Mouse (Mus musculus): Measurements from ENCODE around the gene Sms. TPM values are rescaled to one million over a fixed set of nuclear protein-coding genes. Genes with fewer than 3 reads are reported as not detected.

Gene Sms
- polyA plus RNA-seq, 1 experiment from 2014 or later, result 75.2 TPM

DNA sequence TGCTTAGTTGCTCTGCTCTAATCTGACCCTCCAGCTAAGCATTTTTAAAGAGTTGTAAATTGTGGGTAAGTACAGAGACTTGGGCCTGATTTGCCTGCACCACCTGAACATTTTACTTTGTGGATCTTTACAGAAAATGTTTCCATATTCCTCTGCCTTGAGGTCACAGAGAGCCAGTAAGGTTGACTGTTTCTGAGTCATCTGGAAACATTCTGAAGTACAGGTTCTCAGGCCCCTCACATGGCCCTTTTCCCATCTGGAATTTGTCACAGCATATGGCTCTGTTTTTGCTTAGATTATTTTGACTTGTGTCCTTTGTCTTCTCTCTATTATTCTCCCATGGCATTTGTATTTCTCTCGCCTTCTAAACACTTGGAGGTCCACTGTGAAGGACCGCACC lies 10.2 kb downstream of the Sms start:
- Histone ChIP-seq H3K36me3 (no peaks in the 10 kb centered on the region), H3K27ac (no peak overlapping the region), H3K4me3 (no peak overlapping the region), H3K9me3 (replicated peaks) (no peaks in the 10 kb centered on the region), H3K27me3 (ENCODE audit: low read depth, poor library complexity, severe bottlenecking) (peaks cover 7% of the 10 kb centered on the region; the same call in 1 of the 2 replicates), H3K4me1 (0 out of 2 replicates have a peak, but pooled peaks cover 2% of the 10 kb centered on the region)
- WGBS, result 85% methylated on average over 2 of the region's 2 CpGs
- no peak for DNase-seq (ENCODE audit: low spot score)

DNA sequence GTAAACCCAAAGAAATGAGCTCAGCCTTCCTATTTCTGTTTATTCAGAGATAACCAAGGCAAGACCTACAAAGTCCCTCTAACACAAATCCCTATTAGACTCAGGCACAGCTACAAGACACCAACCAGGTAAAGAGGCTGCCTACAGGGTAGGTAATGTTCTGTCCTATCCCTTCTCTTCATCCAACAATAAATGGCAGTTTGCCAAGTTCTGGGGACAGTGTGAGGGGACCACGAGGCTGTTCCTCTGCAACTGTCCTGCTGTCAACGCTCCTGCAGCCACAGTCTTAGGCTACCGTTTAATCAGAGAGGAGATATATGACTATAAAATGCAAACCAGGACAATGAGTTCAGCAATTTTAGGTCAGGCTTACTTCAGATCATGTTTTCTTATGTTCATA lies 14.8 kb downstream of the Sms start:
- peaks cover 10% of the 10 kb centered on the region for H3K27me3 ChIP-seq (ENCODE audit: low read depth, poor library complexity, severe bottlenecking)
- no peaks in the 10 kb centered on the region for H3K36me3 ChIP-seq
- no peak for DNase-seq (ENCODE audit: low spot score)
- H3K27ac ChIP-seq, result no peak overlapping the region
- 0 out of 2 replicates have a peak, but pooled peaks cover 2% of the 10 kb centered on the region for H3K4me1 ChIP-seq
- WGBS, result 78% methylated on average over 3 of the region's 3 CpGs
- H3K4me3 ChIP-seq, result no peak overlapping the region
- H3K9me3 ChIP-seq (replicated peaks), result no peaks in the 10 kb centered on the region

DNA sequence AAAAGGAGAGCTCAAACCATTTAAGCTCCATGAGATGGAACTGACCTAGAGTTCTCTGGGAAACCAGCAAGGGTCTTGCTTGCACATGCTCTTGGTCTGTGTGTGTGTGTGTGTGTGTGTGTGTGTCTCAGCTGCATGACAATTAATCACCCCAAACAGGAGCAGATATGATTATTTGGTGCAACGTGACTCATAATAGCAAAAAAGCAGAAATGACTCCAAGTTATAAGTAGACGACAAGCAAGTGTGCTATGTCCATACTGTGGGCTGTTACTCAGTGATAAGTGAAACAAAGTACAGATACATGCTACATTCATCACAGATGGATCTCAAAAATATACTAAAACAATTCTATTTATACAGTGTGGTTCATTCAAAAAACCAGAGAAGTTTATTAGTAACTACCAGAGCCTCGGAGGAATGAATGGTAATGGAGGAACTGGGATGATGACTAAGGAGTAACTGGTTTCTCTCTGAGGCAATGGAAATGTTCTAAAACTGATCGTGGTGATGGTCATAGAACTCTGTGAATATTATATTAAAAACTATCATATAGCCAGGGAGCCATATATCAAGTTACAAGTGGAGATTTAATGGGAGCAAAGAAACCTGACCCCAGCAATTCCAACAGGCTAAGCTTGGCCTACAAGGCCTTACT lies 15.8 kb downstream of the Sms start:
- H3K27ac ChIP-seq, result no peak overlapping the region
- peaks cover 14% of the 10 kb centered on the region; the same call in 1 of the 2 replicates for H3K27me3 ChIP-seq (ENCODE audit: low read depth, poor library complexity, severe bottlenecking)
- DNase-seq (ENCODE audit: low spot score), result no peak
- 0 out of 2 replicates have a peak, but pooled peaks cover 2% of the 10 kb centered on the region for H3K4me1 ChIP-seq
- H3K9me3 ChIP-seq (replicated peaks), result no peaks in the 10 kb centered on the region
- H3K4me3 ChIP-seq, result no peak overlapping the region
- WGBS, result 91% methylated on average over 4 of the region's 4 CpGs
- no peaks in the 10 kb centered on the region for H3K36me3 ChIP-seq

DNA sequence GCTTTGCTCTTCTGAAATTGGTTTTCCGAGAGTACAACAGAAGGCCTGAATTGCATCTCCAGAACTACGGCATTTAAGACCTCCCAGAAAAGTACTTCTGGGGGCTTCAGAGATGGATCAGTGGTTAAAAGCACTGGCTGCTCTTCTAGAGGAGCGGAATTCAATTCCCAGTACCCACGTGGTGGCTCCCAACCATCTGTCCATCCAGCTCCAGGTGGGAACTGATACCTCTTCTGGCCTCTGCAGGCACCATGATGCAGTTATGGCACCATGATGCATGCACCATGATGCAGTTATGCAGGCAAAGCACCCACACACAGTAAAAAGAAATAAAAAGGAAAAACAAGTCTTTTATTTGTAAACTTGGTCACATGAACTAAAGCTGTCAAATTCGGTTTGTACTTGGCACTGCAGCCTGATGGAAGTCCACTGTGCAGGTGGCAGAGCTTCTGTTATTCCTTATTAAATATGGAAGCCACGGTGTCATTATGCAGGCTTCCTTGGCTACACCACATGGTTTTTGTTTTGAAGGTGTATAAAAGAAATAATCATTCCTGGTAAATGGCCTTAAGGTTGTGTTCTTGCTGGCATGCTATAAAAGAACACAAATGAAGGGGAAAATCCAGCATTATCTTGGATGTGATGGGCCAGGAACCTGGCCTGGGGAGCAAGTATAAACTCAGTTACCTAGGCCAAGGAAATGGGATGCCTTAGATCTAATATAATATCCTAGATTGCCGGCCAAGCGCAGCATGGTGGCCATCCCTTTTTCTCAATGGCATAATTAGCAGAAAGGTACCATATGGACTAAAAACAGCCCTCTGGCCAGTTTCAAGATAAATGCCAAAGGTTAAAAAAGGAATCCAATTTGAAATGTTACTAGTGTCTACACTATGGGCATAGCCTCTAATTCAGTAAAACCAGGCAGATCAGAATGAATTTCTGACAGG lies 20.1 kb downstream of the Sms start:
- Histone ChIP-seq H3K4me1 (no peaks in the 10 kb centered on the region), H3K27ac (no peak overlapping the region), H3K36me3 (peaks cover 6% of the 10 kb centered on the region), H3K9me3 (replicated peaks) (no peaks in the 10 kb centered on the region), H3K27me3 (ENCODE audit: low read depth, poor library complexity, severe bottlenecking) (peaks cover 12% of the 10 kb centered on the region; the same call in 1 of the 2 replicates), H3K4me3 (no peak overlapping the region)
- no peak for DNase-seq (ENCODE audit: low spot score)
- WGBS, result 90% methylated on average over 8 of the region's 8 CpGs

DNA sequence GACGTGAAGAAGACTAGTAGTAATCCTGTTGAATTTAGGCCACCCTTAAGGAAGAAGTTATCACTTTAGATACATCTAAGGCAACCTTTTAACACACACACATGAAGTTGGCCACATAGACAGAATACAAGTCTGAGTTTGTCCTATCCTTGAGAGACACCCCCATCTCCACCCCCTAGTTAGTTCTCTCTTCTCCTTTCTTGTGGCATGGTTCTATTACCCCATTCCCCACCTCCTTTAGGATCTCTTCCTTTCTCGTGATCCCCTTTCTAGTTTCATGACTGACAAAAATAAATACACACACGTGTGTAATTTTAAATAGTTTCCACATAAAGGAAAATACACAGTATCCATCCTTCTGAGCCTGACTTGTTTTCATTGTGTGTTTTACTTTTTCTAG lies 23.3 kb downstream of the Sms start:
- Histone ChIP-seq H3K4me1 (no peaks in the 10 kb centered on the region), H3K9me3 (replicated peaks) (no peaks in the 10 kb centered on the region), H3K36me3 (peaks cover 21% of the 10 kb centered on the region), H3K27ac (no peak overlapping the region), H3K27me3 (ENCODE audit: low read depth, poor library complexity, severe bottlenecking) (peaks cover 12% of the 10 kb centered on the region; the same call in 1 of the 2 replicates), H3K4me3 (no peak overlapping the region)
- no peak for DNase-seq (ENCODE audit: low spot score)
- 96% methylated on average over 3 of the region's 3 CpGs for WGBS

DNA sequence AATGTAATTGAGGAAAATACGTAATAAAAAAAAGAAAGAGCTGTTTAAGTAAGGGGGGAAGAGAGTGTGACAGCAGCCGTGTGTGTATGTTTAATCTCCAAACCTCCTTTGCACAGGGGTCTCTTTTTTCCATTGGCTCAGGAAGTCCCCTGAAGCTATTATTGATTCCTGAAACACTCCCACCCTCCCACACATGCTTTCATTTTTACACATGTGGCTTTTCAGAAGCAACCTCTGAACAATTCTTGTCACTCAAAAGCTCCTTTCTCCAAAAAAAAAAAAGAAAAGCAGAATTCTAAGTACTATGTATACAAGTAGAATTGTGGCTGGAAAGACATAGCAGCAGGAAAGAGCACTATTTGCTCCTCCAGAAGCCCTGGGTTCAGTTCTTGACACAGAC lies 24.0 kb downstream of the Sms start:
- Histone ChIP-seq H3K9me3 (replicated peaks) (no peaks in the 10 kb centered on the region), H3K4me3 (no peak overlapping the region), H3K27ac (no peak overlapping the region), H3K36me3 (peaks cover 21% of the 10 kb centered on the region), H3K27me3 (ENCODE audit: low read depth, poor library complexity, severe bottlenecking) (peaks cover 12% of the 10 kb centered on the region; the same call in 1 of the 2 replicates), H3K4me1 (no peaks in the 10 kb centered on the region)
- DNase-seq (ENCODE audit: low spot score), result no peak
- 84% methylated on average over 2 of the region's 2 CpGs for WGBS

DNA sequence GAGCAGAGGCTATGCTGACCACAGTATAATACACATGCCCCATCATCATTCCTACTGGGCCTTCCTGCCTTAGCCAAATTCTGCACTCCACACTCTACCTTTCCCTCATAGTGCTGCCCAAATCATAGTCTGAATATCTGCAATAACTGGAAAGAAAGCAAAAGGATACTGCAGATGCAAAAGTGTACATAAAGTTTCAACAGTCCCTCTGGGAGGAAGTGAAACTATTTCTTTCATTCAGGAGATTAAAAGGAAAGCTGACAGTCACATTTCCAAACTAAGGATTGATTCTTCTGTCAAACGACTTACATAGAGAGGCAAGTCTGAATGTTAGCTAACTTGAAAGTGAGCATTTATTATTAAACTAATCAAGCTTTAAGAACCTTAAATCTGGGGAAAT lies 26.1 kb downstream of the Sms start:
- Histone ChIP-seq H3K4me3 (no peak overlapping the region), H3K27me3 (ENCODE audit: low read depth, poor library complexity, severe bottlenecking) (peaks cover 8% of the 10 kb centered on the region; the same call in 1 of the 2 replicates), H3K9me3 (replicated peaks) (no peaks in the 10 kb centered on the region), H3K36me3 (peaks cover 29% of the 10 kb centered on the region), H3K27ac (no peak overlapping the region), H3K4me1 (no peaks in the 10 kb centered on the region)
- 75% methylated on average over 1 of the region's 1 CpGs for WGBS
- DNase-seq (ENCODE audit: low spot score), result no peak

DNA sequence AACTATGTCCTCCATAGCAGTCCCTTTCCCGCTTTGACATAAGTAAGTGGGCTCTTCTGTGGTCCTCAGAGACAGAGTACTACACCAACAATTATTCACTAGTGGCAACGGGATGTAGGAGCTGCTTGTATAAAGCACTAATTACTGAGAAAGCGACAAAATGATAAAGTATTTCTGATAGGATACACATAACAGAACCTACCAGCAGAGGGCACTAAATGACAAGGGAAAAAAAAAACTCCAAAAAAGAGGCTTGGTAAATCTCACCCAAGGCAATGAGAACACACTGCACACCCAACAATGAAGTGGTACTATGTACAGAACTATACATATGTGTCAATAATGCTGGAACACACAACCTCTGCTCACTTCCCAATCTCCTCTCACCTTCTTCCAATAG lies 29.4 kb downstream of the Sms start:
- Histone ChIP-seq H3K9me3 (replicated peaks) (no peaks in the 10 kb centered on the region), H3K27ac (no peak overlapping the region), H3K4me3 (no peak overlapping the region), H3K36me3 (peaks cover 45% of the 10 kb centered on the region), H3K27me3 (ENCODE audit: low read depth, poor library complexity, severe bottlenecking) (peaks cover 8% of the 10 kb centered on the region; the same call in 1 of the 2 replicates), H3K4me1 (no peaks in the 10 kb centered on the region)
- DNase-seq (ENCODE audit: low spot score), result no peak
- 83% methylated on average over 3 of the region's 3 CpGs for WGBS

DNA sequence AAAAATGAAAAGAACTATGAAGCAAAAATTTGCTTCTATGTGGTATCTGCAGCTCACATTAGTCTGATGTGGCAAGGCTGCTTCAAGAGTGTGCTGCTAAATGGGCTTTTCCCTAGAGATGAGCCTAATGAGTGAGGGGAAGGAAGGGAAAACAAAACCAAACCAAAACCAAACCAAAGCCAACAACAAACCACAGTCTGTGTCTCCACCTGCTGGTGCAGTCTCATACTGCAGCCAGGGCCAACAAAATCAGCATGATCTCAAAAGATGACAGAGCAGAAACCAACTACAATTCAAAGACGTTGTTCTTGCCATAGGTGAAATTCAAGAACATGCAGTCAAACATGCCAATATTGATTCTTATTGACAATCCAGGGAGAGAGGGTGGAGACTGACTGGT lies 37.7 kb downstream of the Sms start:
- Histone ChIP-seq H3K4me1 (no peaks in the 10 kb centered on the region), H3K4me3 (no peak overlapping the region), H3K27ac (no peak overlapping the region), H3K36me3 (peaks cover 32% of the 10 kb centered on the region), H3K9me3 (replicated peaks) (no peaks in the 10 kb centered on the region), H3K27me3 (ENCODE audit: low read depth, poor library complexity, severe bottlenecking) (peaks cover 12% of the 10 kb centered on the region; the same call in 1 of the 2 replicates)
- peak; percentile 49 for DNase-seq (ENCODE audit: low spot score)
- 69% methylated on average over 1 of the region's 1 CpGs for WGBS

DNA sequence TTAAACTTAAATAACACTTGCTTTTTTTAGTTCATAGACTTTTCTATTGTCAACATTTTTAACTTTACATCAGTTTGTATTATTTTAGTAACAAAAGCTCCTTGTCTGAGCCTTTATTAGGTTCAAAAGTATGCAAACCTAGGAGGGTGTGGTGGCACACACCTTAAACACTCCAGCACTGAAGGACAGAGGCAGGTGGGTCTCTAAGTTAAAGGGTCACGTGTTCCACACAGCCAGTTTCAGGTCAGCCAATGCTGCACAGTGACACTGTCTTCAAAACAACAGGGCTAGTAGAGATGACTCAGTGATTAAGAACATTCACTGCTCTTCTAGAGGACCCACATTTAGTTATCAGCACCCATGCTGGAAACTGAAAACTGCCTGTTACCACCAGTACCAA lies 43.1 kb downstream of the Sms start:
- no peak for DNase-seq (ENCODE audit: low spot score)
- H3K9me3 ChIP-seq (replicated peaks), result no peaks in the 10 kb centered on the region
- no peak overlapping the region for H3K4me3 ChIP-seq
- peaks cover 23% of the 10 kb centered on the region for H3K36me3 ChIP-seq
- H3K27me3 ChIP-seq (ENCODE audit: low read depth, poor library complexity, severe bottlenecking), result peaks cover 34% of the 10 kb centered on the region; the same call in 1 of the 2 replicates
- no peaks in the 10 kb centered on the region for H3K4me1 ChIP-seq
- 100% methylated on average over 1 of the region's 1 CpGs for WGBS
- no peak overlapping the region for H3K27ac ChIP-seq

DNA sequence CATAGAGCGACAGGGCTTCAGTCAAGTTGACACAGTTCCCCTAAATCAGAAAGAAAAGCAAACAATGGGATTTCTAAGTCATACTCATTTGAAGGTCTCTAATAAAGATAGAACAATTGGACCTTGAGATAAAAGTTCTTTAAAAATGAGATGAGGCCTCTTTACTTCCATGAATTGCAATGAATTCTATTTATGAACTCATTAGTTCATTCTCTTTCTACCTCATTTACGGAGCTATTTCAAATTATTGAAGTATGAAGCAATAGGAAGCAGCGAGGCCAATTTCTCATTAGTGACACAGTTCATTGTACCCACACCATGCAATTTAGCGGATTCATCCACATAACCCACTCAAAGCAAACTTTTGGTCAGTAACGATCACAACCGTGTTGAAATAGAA lies 44.7 kb downstream of the Sms start:
- 95% methylated on average over 6 of the region's 6 CpGs for WGBS

DNA sequence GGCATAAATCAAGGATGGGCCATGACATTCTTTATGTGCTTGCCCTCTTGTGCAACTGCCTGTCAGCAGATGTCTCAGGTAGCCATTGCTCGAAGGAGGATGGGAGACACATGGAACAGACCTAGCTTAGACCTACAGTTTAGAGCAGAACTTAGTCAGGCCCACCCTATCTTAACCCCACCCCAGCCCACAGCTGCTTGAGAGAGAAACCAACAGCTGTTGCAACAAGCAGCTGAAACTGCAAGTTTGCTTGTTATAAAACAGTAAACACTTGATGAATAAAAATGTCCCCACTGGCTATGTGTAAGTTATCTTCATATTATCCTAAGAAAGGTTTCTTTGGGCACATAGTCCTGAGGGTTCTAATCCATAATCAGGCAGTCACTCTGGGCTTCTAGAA lies 57.3 kb downstream of the Sms start:
- Histone ChIP-seq H3K27ac (no peak overlapping the region), H3K27me3 (ENCODE audit: low read depth, poor library complexity, severe bottlenecking) (peaks cover 40% of the 10 kb centered on the region), H3K36me3 (no peaks in the 10 kb centered on the region), H3K4me1 (no peaks in the 10 kb centered on the region), H3K4me3 (no peak overlapping the region), H3K9me3 (replicated peaks) (no peaks in the 10 kb centered on the region)
- no peak for DNase-seq (ENCODE audit: low spot score)
- 81% methylated on average over 1 of the region's 1 CpGs for WGBS

More for the DNA sequence above, 44.7 kb downstream of the Sms start:
- Histone ChIP-seq H3K27me3 (ENCODE audit: low read depth, poor library complexity, severe bottlenecking) (peaks cover 38% of the 10 kb centered on the region), H3K4me3 (no peak overlapping the region), H3K9me3 (replicated peaks) (no peaks in the 10 kb centered on the region), H3K27ac (no peak overlapping the region), H3K4me1 (no peaks in the 10 kb centered on the region), H3K36me3 (peaks cover 22% of the 10 kb centered on the region)
- DNase-seq (ENCODE audit: low spot score), result no peak

DNA sequence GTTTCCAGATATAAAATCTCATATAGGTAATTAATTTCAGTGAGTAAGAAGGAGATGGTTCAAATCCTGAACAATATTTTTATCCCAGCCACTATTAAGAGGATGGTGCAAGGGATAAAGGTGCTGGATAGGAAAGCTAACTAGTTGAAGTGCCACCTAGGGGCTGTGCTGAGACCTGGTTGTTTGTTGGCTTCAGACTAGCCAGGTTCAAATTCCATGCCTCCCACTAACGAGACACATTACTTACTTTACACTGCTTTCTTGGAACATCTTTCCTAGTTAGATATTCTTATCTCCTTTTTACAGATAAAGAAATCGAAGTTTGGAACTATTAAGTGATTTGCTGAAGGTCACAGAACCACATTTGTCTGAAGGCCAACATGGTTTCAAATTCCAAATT lies 72.6 kb downstream of the Sms start:
- no peak overlapping the region for H3K4me3 ChIP-seq
- no peaks in the 10 kb centered on the region for H3K36me3 ChIP-seq
- no peaks in the 10 kb centered on the region for H3K9me3 ChIP-seq (replicated peaks)
- no peaks in the 10 kb centered on the region for H3K4me1 ChIP-seq
- peaks cover 29% of the 10 kb centered on the region; the same call in 1 of the 2 replicates for H3K27me3 ChIP-seq (ENCODE audit: low read depth, poor library complexity, severe bottlenecking)
- WGBS, result 65% methylated on average over 2 of the region's 2 CpGs
- H3K27ac ChIP-seq, result no peak overlapping the region
- no peak for DNase-seq (ENCODE audit: low spot score)
